Mouse (Mus musculus) kidney, adult 2 months (tissue): ENCODE results near the gene Acsm4.

Experiments
- CTCF ChIP-seq: fragments of 200-500 bp; conservative IDR thresholded peaks from 2 replicates; pipeline ENCODE4 v1.5.1; 2011; ENCODE audit warnings: low read depth, mild to moderate bottlenecking, control low read depth, low read length, moderate library complexity, mixed read lengths; ENCODE audit not compliant: insufficient read depth, insufficient read length
- POLR2A ChIP-seq: fragments of 200-500 bp; IDR thresholded peaks from one replicate; pipeline ENCODE4 v1.6.1; 2011; ENCODE audit warnings: low read depth, low read length, control low read depth

GRCm38 (mm10) chr7:119673465-119673864 is 16.4 kb upstream of the Acsm4 start:
- TF ChIP-seq POLR2A (no peak), CTCF (peak; percentile 77)
